Mouse (Mus musculus) CH12.LX (cell line): ENCODE measurements around the gene Sult3a2. TPM values are rescaled to one million over a fixed set of nuclear protein-coding genes. Genes with fewer than 3 reads are reported as not detected.
"Not testable (repeated sequence)": the region's sequence is repeated elsewhere in the genome, so short reads cannot be mapped to it uniquely, and the experiment has no call there.

Experiments used
- DNase-seq: peaks from one replicate; pipeline ENCODE4 v3.0.0-alpha.2; 2013; ENCODE audit errors: extremely low read depth
- H3K27ac ChIP-seq: 2 replicates; pipeline ENCODE4 v1.5.1; 2012; ENCODE audit warnings: low read depth, mild to moderate bottlenecking, control low read depth, moderate library complexity; ENCODE audit not compliant: insufficient read depth
- H3K27me3 ChIP-seq: replicated peaks from 2 replicates; pipeline ENCODE3; 2012; ENCODE audit warnings: inconsistent platforms
- H3K36me3 ChIP-seq, 2 experiments: replicated peaks in 1 of 2; 2 replicates each; pipeline versions ENCODE3 to v1.6.1; 2012; ENCODE audit warnings: inconsistent platforms in 1 of 2, low read length in 1 of 2, mild to moderate bottlenecking in 1 of 2, mixed read lengths in 1 of 2, moderate library complexity in 1 of 2; ENCODE audit not compliant: control insufficient read depth in 1 of 2, insufficient read depth in 1 of 2
- H3K4me1 ChIP-seq, 2 experiments: 2 replicates each; pipeline ENCODE4 v1.6.1; 2012; ENCODE audit warnings: inconsistent platforms in 1 of 2, moderate library complexity in 1 of 2; ENCODE audit not compliant: insufficient read depth in 2 of 2, control insufficient read depth in 1 of 2
- H3K4me2 ChIP-seq: 2 replicates; pipeline ENCODE4 v1.6.1; 2012; ENCODE audit warnings: low read depth, mild to moderate bottlenecking, control low read depth; ENCODE audit not compliant: poor library complexity, insufficient read depth, severe bottlenecking
- H3K4me3 ChIP-seq, 3 experiments: fragments of 150-350 bp in 1 of 3; sonication (generic) in 1 of 3; replicated peaks in 1 of 3; 2 replicates each; pipeline versions ENCODE3 to v1.5.1; 2011 to 2012; ENCODE audit warnings: low read depth in 2 of 3, low read length in 2 of 3, mild to moderate bottlenecking in 2 of 3, moderate library complexity in 2 of 3, control low read depth in 1 of 3, improper control_type of control experiment in 1 of 3, inconsistent platforms in 1 of 3, mixed read lengths in 1 of 3; ENCODE audit not compliant: poor library complexity in 1 of 3
- H3K79me2 ChIP-seq: replicated peaks from 2 replicates; pipeline ENCODE4 v1.6.1; 2012; ENCODE audit warnings: mild to moderate bottlenecking, moderate library complexity; ENCODE audit not compliant: control insufficient read depth, poor library complexity, insufficient read depth, severe bottlenecking; ENCODE audit errors: extremely low read depth
- H3K9ac ChIP-seq: 2 replicates; pipeline ENCODE4 v1.6.1; 2012; ENCODE audit warnings: low read depth, mild to moderate bottlenecking, control low read depth, moderate library complexity; ENCODE audit not compliant: insufficient read depth
- H3K9me3 ChIP-seq: replicated peaks from 2 replicates; pipeline ENCODE3; 2012; ENCODE audit warnings: low read length, inconsistent platforms, mixed read lengths
- CHD2 ChIP-seq: IDR thresholded peaks from 2 replicates; pipeline ENCODE4 v1.6.1; 2011; ENCODE audit warnings: low read length, improper control_type of control experiment
- E2F4 ChIP-seq: IDR thresholded peaks from 2 replicates; pipeline ENCODE4 v1.6.1; 2011; ENCODE audit warnings: low read depth, low read length, improper control_type of control experiment; ENCODE audit not compliant: insufficient replicate concordance
- ELF1 ChIP-seq: IDR thresholded peaks from 2 replicates; pipeline ENCODE4 v1.6.1; 2014; ENCODE audit warnings: low read depth, mild to moderate bottlenecking, inconsistent platforms, low read length, improper control_type of control experiment
- EP300 ChIP-seq: IDR thresholded peaks from 2 replicates; pipeline ENCODE4 v1.6.1; 2011; ENCODE audit warnings: low read length, improper control_type of control experiment
- ETS1 ChIP-seq: conservative IDR thresholded peaks from 2 replicates; pipeline ENCODE4 v1.6.1; 2012; ENCODE audit warnings: low read depth, mild to moderate bottlenecking, inconsistent platforms, low read length, improper control_type of control experiment, moderate library complexity
- JUN ChIP-seq: IDR thresholded peaks from 2 replicates; pipeline ENCODE4 v1.6.1; 2011; ENCODE audit warnings: low read depth, mild to moderate bottlenecking, low read length, improper control_type of control experiment, moderate library complexity; ENCODE audit not compliant: insufficient read depth
- MAFK ChIP-seq: IDR thresholded peaks from 2 replicates; pipeline ENCODE4 v1.6.1; 2011; ENCODE audit warnings: low read length, improper control_type of control experiment; ENCODE audit not compliant: insufficient replicate concordance
- MAZ ChIP-seq: IDR thresholded peaks from 2 replicates; pipeline ENCODE4 v1.6.1; 2012; ENCODE audit warnings: low read depth, mild to moderate bottlenecking, inconsistent platforms, low read length, improper control_type of control experiment, moderate library complexity
- NELFE ChIP-seq: IDR thresholded peaks from 2 replicates; pipeline ENCODE4 v1.6.1; 2011; ENCODE audit warnings: low read depth, low read length, improper control_type of control experiment
- POLR2A ChIP-seq: IDR thresholded peaks from 2 replicates; pipeline ENCODE4 v1.6.1; 2011; ENCODE audit warnings: low read depth, mild to moderate bottlenecking, improper control_type of control experiment, low read length
- POLR2AphosphoS2 ChIP-seq: IDR thresholded peaks from 2 replicates; pipeline ENCODE4 v1.6.1; 2011; ENCODE audit warnings: low read depth, low read length, improper control_type of control experiment
- SIN3A ChIP-seq: IDR thresholded peaks from 2 replicates; pipeline ENCODE4 v1.6.1; 2012; ENCODE audit warnings: low read length, improper control_type of control experiment, inconsistent platforms
- TBP ChIP-seq: conservative IDR thresholded peaks from 2 replicates; pipeline ENCODE4 v1.6.1; 2011; ENCODE audit warnings: low read depth, low read length, improper control_type of control experiment
- TCF12 ChIP-seq: IDR thresholded peaks from 2 replicates; pipeline ENCODE4 v1.6.1; 2014; ENCODE audit warnings: low read depth, mild to moderate bottlenecking, inconsistent platforms, low read length, improper control_type of control experiment
- USF2 ChIP-seq: conservative IDR thresholded peaks from 2 replicates; pipeline ENCODE4 v1.6.1; 2011; ENCODE audit warnings: low read depth, low read length, improper control_type of control experiment
- ZC3H11A ChIP-seq: IDR thresholded peaks from 2 replicates; pipeline ENCODE4 v1.6.1; 2012; ENCODE audit warnings: low read depth, mild to moderate bottlenecking, inconsistent platforms, low read length, improper control_type of control experiment
- ZKSCAN1 ChIP-seq: IDR thresholded peaks from 2 replicates; pipeline ENCODE4 v1.6.1; 2012; ENCODE audit warnings: low read depth, inconsistent platforms, low read length, improper control_type of control experiment, borderline replicate concordance
- dilution Hi-C: fragments of 300-500 bp; cut with MboI; formaldehyde crosslinking; loops from 2 replicates; pipeline ENCODE4 v1.14.3; 2020; ENCODE audit warnings: low sequenced_read_pairs; ENCODE audit not compliant: extremely low pct_unique_long_range_greater_than_20kb, extremely low pct_ligation_motif_present
- in situ Hi-C: fragments of 300-500 bp; cut with MboI; formaldehyde crosslinking; loops from 3 replicates; pipeline ENCODE4 v1.14.3; 2019; ENCODE audit warnings: low sequenced_read_pairs, low pct_ligation_motif_present, low pct_unique_long_range_greater_than_20kb, mixed read lengths
- polyA plus RNA-seq: library from polyadenylated mRNA; unstranded; fragments of >175 nt; gene quantifications from 2 replicates; pipeline ENCODE4 v1.2.1, GENCODE M21; 2012; ENCODE audit warnings: low read depth; ENCODE audit not compliant: insufficient read length
- total RNA-seq, 2 experiments: library from RNA; depleted of rRNA; stranded (reverse); fragments of 300-350 nt in 1 of 2; fragments of >200 nt in 1 of 2; gene quantifications; 2 replicates each; pipeline ENCODE4 v1.2.3; 2012 to 2014

The Sult3a2 gene
- total and polyA plus RNA-seq, 3 experiments: not detected

DNA sequence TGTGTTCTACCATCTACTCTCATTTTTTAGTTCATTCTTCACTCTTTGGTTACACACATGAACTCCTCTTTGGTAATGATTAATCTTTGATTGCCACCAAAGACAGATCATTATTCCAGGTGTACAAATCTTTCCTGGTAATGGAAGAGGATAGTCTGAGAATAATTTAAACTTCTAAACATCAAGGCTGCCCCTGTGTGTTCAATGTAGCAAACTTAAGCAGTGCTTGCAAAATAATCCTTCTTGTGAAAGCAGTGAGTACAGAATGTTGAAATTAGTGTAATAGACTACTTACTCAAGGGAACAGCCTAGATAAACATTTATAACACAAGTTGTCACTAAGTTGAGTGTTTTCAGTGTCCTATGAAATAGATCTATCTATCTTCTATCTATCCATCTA is 1.0 kb upstream of the Sult3a2 start:
- H3K36me3 ChIP-seq: no peaks in the 10 kb centered on the region
- H3K4me1 ChIP-seq: no peaks in the 10 kb centered on the region
- H3K9ac ChIP-seq: no peak overlapping the region
- H3K79me2 ChIP-seq: no peaks in the 10 kb centered on the region
- H3K27ac ChIP-seq: no peak overlapping the region
- in situ Hi-C loops: no loop called here
- H3K9me3 ChIP-seq: no peaks in the 10 kb centered on the region
- DNase-seq: no peak
- H3K4me3 ChIP-seq: no peak overlapping the region
- no peak for TF ChIP-seq NELFE
- TF ChIP-seq E2F4: no peak
- TF ChIP-seq SIN3A: no peak
- TF ChIP-seq ZC3H11A: no peak
- no peak for TF ChIP-seq ZKSCAN1
- TF ChIP-seq TCF12: no peak
- TF ChIP-seq MAZ: no peak
- no peak for TF ChIP-seq USF2
- no peak for TF ChIP-seq MAFK
- TF ChIP-seq ELF1: no peak
- TF ChIP-seq POLR2AphosphoS2: no peak
- no peak for TF ChIP-seq EP300
- TF ChIP-seq POLR2A: no peak
- no peak for TF ChIP-seq JUN
- no peak for TF ChIP-seq CHD2
- no peak for TF ChIP-seq ETS1
- no peak for TF ChIP-seq TBP
- TF ChIP-seq, all 38 proteins: peak for 0
- dilution Hi-C loops: no loop called here
- Histone ChIP-seq H3K27me3 (no peaks in the 10 kb centered on the region), H3K4me2 (no peak overlapping the region)

DNA sequence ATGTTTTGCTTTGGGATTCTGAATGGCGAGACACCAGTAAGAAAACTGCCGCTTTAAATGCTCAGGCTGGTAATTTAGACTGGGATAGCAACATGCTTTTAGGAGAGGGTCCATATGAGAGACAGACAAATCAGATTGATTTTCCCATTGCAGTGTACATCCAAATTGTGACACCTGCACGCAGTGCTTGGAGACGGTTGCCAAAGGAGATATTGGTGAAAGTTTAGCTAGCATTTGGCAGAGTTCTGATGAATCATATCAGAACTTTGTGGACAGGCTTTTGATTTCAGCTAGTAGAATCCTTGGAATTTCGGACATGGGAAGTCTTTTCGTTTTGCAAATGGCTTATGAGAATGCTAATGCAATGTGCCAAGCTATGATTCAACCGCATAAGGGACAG is 51.3 kb downstream of the Sult3a2 start:
- H3K4me3 ChIP-seq, H3K9ac ChIP-seq, dilution Hi-C loops, DNase-seq, H3K79me2 ChIP-seq, H3K4me2 ChIP-seq, in situ Hi-C loops, H3K27me3 ChIP-seq, H3K9me3 ChIP-seq, H3K36me3 ChIP-seq, H3K27ac ChIP-seq: not testable (repeated sequence)
- peaks cover 0 to 12% of the 10 kb centered on the region in 2 experiments; a peak in 1 of 4 replicates for H3K4me1 ChIP-seq
